Mouse (Mus musculus): ENCODE data around the gene Wwox. TPM values are rescaled to one million over a fixed set of nuclear protein-coding genes. Genes with fewer than 3 reads are reported as not detected.

The Wwox gene
- polyA plus RNA-seq, 1 experiment from 2014 or later: 10.3 TPM

DNA sequence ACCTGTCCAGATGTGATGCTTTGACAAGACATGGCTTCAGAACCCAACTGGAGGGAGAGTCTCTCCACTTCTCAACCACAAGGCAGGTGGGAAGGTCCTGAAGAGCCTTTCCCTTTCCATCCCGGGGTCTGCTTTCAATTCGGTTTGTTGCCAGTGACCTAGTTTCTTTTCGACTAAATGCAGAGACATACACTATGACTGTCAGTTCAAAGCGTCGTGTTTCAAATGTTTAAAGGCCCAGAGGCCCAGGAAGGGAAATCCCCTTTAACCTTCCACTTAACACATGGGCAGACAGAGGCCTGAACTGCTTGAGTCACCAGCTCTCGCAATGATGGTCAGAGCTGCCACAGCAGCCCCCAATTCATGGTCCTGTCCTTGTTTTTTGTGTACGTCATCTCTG, 606.3 kb downstream of the Wwox start:
- ATAC-seq (replicated peaks; ENCODE audit: insufficient number of reproducible peaks, low FRiP score, low TSS enrichment): no peak
- no peak overlapping the region for H3K4me2 ChIP-seq
- H3K27ac ChIP-seq (ENCODE audit: low read depth, low read length): no peak overlapping the region
- 64% methylated on average over 7 of the region's 7 CpGs for WGBS (ENCODE audit: insufficient replicate concordance)
- no peaks in the 10 kb centered on the region for H3K9me3 ChIP-seq (replicated peaks; ENCODE audit: control insufficient read depth, low read length)
- no peaks in the 10 kb centered on the region for H3K27me3 ChIP-seq (ENCODE audit: control insufficient read depth, insufficient read depth, low read length)
- H3K9ac ChIP-seq (ENCODE audit: low read depth, low read length): no peak overlapping the region
- no peak overlapping the region for H3K4me3 ChIP-seq (ENCODE audit: low read depth, low read length)
- H3K36me3 ChIP-seq (ENCODE audit: control insufficient read depth, insufficient read depth, low read length): no peaks in the 10 kb centered on the region
- H3K4me1 ChIP-seq (ENCODE audit: control insufficient read depth, insufficient read depth, low read length): no peaks in the 10 kb centered on the region

- no peaks in the 10 kb centered on the region for H3K9me3 ChIP-seq (replicated peaks; ENCODE audit: control insufficient read depth, low read length)
- no peak overlapping the region for H3K9ac ChIP-seq (ENCODE audit: low read depth, low read length)
- no peaks in the 10 kb centered on the region for H3K27me3 ChIP-seq (ENCODE audit: control insufficient read depth, insufficient read depth, low read length)
- WGBS (ENCODE audit: insufficient replicate concordance): 63% methylated on average over 4 of the region's 4 CpGs
- no peak overlapping the region for H3K27ac ChIP-seq (ENCODE audit: low read depth, low read length)
- H3K4me1 ChIP-seq (ENCODE audit: control insufficient read depth, insufficient read depth, low read length): no peaks in the 10 kb centered on the region
- ATAC-seq (replicated peaks; ENCODE audit: insufficient number of reproducible peaks, low FRiP score, low TSS enrichment): no peak
- H3K36me3 ChIP-seq (ENCODE audit: control insufficient read depth, insufficient read depth, low read length): no peaks in the 10 kb centered on the region
- H3K4me3 ChIP-seq (ENCODE audit: low read depth, low read length): no peak overlapping the region
- H3K4me2 ChIP-seq: no peak overlapping the region
Observed at GRCm38 (mm10) chr8:115046496-115046895, 607.0 kb downstream of the Wwox start.

DNA sequence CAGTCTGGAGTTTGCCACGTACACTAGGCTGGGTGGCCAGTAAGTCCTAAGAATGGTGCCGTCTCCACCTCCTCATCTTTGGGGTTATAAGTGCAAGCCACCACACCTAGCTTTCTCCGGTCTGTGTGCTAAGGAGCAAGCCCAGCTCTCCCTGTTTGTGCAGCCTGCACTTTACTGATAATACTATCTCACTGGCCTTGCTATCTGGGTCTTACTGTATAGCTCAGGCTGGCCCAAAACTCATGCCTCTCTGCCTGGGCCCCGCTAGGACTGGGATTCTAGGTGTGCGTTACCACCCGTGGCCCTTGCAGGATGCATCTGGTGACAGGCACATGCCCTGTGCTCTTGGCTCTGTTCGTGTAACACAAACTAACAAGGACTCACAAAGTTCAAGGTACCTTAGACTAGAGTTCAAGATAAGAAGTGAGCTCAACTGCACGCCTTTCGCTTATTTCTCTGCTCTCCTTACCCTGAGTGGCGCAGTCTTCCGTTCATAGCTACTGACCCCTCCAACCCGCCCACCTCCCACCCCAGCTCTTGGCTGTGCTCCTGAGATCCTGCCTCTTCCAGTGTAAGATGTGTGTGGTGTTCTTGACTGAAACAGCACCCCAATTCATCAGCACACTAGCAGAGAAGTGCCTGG, 618.9 kb downstream of the Wwox start:
- H3K27me3 ChIP-seq (ENCODE audit: control insufficient read depth, insufficient read depth, low read length): no peaks in the 10 kb centered on the region
- no peaks in the 10 kb centered on the region for H3K4me1 ChIP-seq (ENCODE audit: control insufficient read depth, insufficient read depth, low read length)
- H3K4me3 ChIP-seq (ENCODE audit: low read depth, low read length): no peak overlapping the region
- no peaks in the 10 kb centered on the region for H3K9me3 ChIP-seq (replicated peaks; ENCODE audit: control insufficient read depth, low read length)
- H3K9ac ChIP-seq (ENCODE audit: low read depth, low read length): no peak overlapping the region
- peak; percentile 93 for ATAC-seq (replicated peaks; ENCODE audit: insufficient number of reproducible peaks, low FRiP score, low TSS enrichment)
- no peaks in the 10 kb centered on the region for H3K36me3 ChIP-seq (ENCODE audit: control insufficient read depth, insufficient read depth, low read length)
- no peak overlapping the region for H3K4me2 ChIP-seq
- 76% methylated on average over 12 of the region's 12 CpGs for WGBS (ENCODE audit: insufficient replicate concordance)
- 0 out of 2 replicates have a peak overlapping the region, but pooled peaks have one; percentile 25 for H3K27ac ChIP-seq (ENCODE audit: low read depth, low read length)

DNA sequence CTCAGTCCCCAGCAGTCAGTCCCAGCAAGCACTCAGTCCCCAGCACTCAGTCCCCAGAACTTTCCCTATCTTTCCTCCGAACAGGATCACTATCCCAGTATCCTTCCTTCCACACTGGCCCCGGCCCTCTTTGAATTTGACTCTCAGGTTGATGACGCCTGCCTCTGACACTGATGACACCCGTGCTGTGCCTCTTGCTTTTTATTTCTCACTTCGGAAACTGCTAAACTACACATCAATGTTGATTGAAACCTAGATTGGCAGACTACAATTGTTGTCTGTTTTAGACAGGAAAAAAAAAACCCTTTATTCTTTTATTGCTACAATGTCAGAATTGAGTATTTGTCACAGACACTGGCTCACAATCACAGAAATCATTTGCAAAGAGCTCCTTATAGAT, 624.2 kb downstream of the Wwox start:
- no peak for ATAC-seq (replicated peaks; ENCODE audit: insufficient number of reproducible peaks, low FRiP score, low TSS enrichment)
- Histone ChIP-seq H3K9me3 (replicated peaks; ENCODE audit: control insufficient read depth, low read length) (no peaks in the 10 kb centered on the region), H3K4me3 (ENCODE audit: low read depth, low read length) (no peak overlapping the region), H3K36me3 (ENCODE audit: control insufficient read depth, insufficient read depth, low read length) (no peaks in the 10 kb centered on the region), H3K4me2 (no peak overlapping the region), H3K27me3 (ENCODE audit: control insufficient read depth, insufficient read depth, low read length) (no peaks in the 10 kb centered on the region), H3K4me1 (ENCODE audit: control insufficient read depth, insufficient read depth, low read length) (no peaks in the 10 kb centered on the region), H3K27ac (ENCODE audit: low read depth, low read length) (no peak overlapping the region), H3K9ac (ENCODE audit: low read depth, low read length) (no peak overlapping the region)
- 80% methylated on average over 5 of the region's 5 CpGs for WGBS (ENCODE audit: insufficient replicate concordance)

DNA sequence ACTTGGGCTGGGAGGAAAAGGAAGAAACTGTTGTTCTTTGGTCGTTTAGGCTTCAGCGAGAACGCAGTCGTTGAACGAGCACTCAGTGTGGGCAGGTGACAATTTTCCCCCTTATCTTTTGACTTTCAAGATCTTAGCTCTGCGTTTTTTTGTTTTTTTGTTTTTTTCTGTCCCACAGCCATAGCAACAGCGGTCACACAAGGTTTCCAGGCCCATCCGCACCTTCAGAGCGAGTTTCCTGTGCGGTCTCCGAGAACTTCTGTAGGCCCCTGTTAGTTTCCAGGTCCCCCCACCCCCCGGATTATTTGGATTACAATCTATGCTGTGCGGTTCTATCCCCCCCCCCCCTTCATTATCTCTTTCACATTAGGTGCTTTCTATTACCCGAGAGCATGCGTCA, 625.2 kb downstream of the Wwox start:
- no peak overlapping the region for H3K27ac ChIP-seq (ENCODE audit: low read depth, low read length)
- 78% methylated on average over 15 of the region's 15 CpGs for WGBS (ENCODE audit: insufficient replicate concordance)
- no peak overlapping the region for H3K9ac ChIP-seq (ENCODE audit: low read depth, low read length)
- no peaks in the 10 kb centered on the region for H3K9me3 ChIP-seq (replicated peaks; ENCODE audit: control insufficient read depth, low read length)
- H3K4me2 ChIP-seq: no peak overlapping the region
- H3K36me3 ChIP-seq (ENCODE audit: control insufficient read depth, insufficient read depth, low read length): no peaks in the 10 kb centered on the region
- ATAC-seq (replicated peaks; ENCODE audit: insufficient number of reproducible peaks, low FRiP score, low TSS enrichment): no peak
- H3K27me3 ChIP-seq (ENCODE audit: control insufficient read depth, insufficient read depth, low read length): no peaks in the 10 kb centered on the region
- no peak overlapping the region for H3K4me3 ChIP-seq (ENCODE audit: low read depth, low read length)
- 0 out of 2 replicates have a peak, but pooled peaks cover 2% of the 10 kb centered on the region for H3K4me1 ChIP-seq (ENCODE audit: control insufficient read depth, insufficient read depth, low read length)

GRCm38 (mm10) chr8:115065386-115065785, 625.9 kb downstream of the Wwox start:
- Histone ChIP-seq H3K36me3 (ENCODE audit: control insufficient read depth, insufficient read depth, low read length) (no peaks in the 10 kb centered on the region), H3K4me3 (ENCODE audit: low read depth, low read length) (no peak overlapping the region), H3K9ac (ENCODE audit: low read depth, low read length) (no peak overlapping the region), H3K27ac (ENCODE audit: low read depth, low read length) (no peak overlapping the region), H3K27me3 (ENCODE audit: control insufficient read depth, insufficient read depth, low read length) (no peaks in the 10 kb centered on the region), H3K4me2 (no peak overlapping the region), H3K9me3 (replicated peaks; ENCODE audit: control insufficient read depth, low read length) (no peaks in the 10 kb centered on the region), H3K4me1 (ENCODE audit: control insufficient read depth, insufficient read depth, low read length) (0 out of 2 replicates have a peak, but pooled peaks cover 2% of the 10 kb centered on the region)
- ATAC-seq (replicated peaks; ENCODE audit: insufficient number of reproducible peaks, low FRiP score, low TSS enrichment): no peak
- WGBS (ENCODE audit: insufficient replicate concordance): 68% methylated on average over 7 of the region's 7 CpGs

DNA sequence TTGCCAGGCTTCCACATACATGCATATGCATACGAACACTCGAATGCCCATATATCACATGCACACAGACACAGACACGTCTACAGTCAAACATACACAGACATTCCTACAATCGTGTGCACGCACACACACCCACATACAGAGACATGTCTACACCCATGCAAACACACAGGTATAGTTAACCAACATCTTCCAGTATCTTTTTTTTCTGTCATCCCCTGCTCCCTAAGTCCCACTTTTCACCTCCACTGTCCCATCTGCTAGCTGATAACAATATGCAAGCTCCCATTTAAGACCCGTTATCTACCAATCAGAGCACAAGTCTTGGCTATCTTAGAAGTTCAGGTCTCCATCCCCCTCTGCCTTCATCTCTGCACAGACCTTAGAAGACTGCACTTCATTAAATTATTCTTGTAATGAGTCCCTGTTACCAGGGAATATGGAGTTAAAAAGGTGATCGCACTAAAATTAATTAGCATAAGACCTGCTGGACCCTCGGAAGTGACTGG, 627.1 kb downstream of the Wwox start:
- Histone ChIP-seq H3K36me3 (ENCODE audit: control insufficient read depth, insufficient read depth, low read length) (no peaks in the 10 kb centered on the region), H3K27ac (ENCODE audit: low read depth, low read length) (no peak overlapping the region), H3K4me1 (ENCODE audit: control insufficient read depth, insufficient read depth, low read length) (0 out of 2 replicates have a peak, but pooled peaks cover 2% of the 10 kb centered on the region), H3K4me2 (no peak overlapping the region), H3K9ac (ENCODE audit: low read depth, low read length) (no peak overlapping the region), H3K27me3 (ENCODE audit: control insufficient read depth, insufficient read depth, low read length) (no peaks in the 10 kb centered on the region), H3K9me3 (replicated peaks; ENCODE audit: control insufficient read depth, low read length) (no peaks in the 10 kb centered on the region), H3K4me3 (ENCODE audit: low read depth, low read length) (no peak overlapping the region)
- 88% methylated on average over 8 of the region's 8 CpGs for WGBS (ENCODE audit: insufficient replicate concordance)
- ATAC-seq (replicated peaks; ENCODE audit: insufficient number of reproducible peaks, low FRiP score, low TSS enrichment): no peak

GRCm38 (mm10) chr8:115068723-115069122, 629.3 kb downstream of the Wwox start:
- Histone ChIP-seq H3K4me3 (ENCODE audit: low read depth, low read length) (no peak overlapping the region), H3K9me3 (replicated peaks; ENCODE audit: control insufficient read depth, low read length) (no peaks in the 10 kb centered on the region), H3K27me3 (ENCODE audit: control insufficient read depth, insufficient read depth, low read length) (no peaks in the 10 kb centered on the region), H3K27ac (ENCODE audit: low read depth, low read length) (no peak overlapping the region), H3K36me3 (ENCODE audit: control insufficient read depth, insufficient read depth, low read length) (no peaks in the 10 kb centered on the region), H3K9ac (ENCODE audit: low read depth, low read length) (no peak overlapping the region), H3K4me2 (no peak overlapping the region), H3K4me1 (ENCODE audit: control insufficient read depth, insufficient read depth, low read length) (0 out of 2 replicates have a peak, but pooled peaks cover 2% of the 10 kb centered on the region)
- 40% methylated on average over 5 of the region's 5 CpGs for WGBS (ENCODE audit: insufficient replicate concordance)
- no peak for ATAC-seq (replicated peaks; ENCODE audit: insufficient number of reproducible peaks, low FRiP score, low TSS enrichment)

- ATAC-seq (replicated peaks; ENCODE audit: insufficient number of reproducible peaks, low FRiP score, low TSS enrichment): no peak
- Histone ChIP-seq H3K9ac (ENCODE audit: low read depth, low read length) (no peak overlapping the region), H3K4me1 (ENCODE audit: control insufficient read depth, insufficient read depth, low read length) (0 out of 2 replicates have a peak, but pooled peaks cover 2% of the 10 kb centered on the region), H3K9me3 (replicated peaks; ENCODE audit: control insufficient read depth, low read length) (no peaks in the 10 kb centered on the region), H3K27me3 (ENCODE audit: control insufficient read depth, insufficient read depth, low read length) (no peaks in the 10 kb centered on the region), H3K36me3 (ENCODE audit: control insufficient read depth, insufficient read depth, low read length) (no peaks in the 10 kb centered on the region), H3K4me2 (no peak overlapping the region), H3K27ac (ENCODE audit: low read depth, low read length) (no peak overlapping the region), H3K4me3 (ENCODE audit: low read depth, low read length) (no peak overlapping the region)
- 29% methylated on average over 3 of the region's 3 CpGs for WGBS (ENCODE audit: insufficient replicate concordance)
Observed at GRCm38 (mm10) chr8:115070225-115070624, 630.8 kb downstream of the Wwox start.
